8 mouse cellular contexts compared by ENCODE assay signal in genomic region chr2:170116704-170117281, GRCm38 (mm10). TPM values are rescaled to one million over a fixed set of nuclear protein-coding genes. Genes with fewer than 3 reads are reported as not detected.
A peak's percentile ranks its signal among the peaks of the same experiment; 100 is the strongest.
DNase-seq lines count a peak whose midpoint lies in the region; ATAC-seq lines count a peak whose summit lies in the region.

No protein-coding gene starts in this region.

- intact Hi-C loops in left cerebral cortex, postnatal 10 days (cut with DNase I) = loop anchor here (5.0 to 10.0 kb wide), 5 partner anchors 168 to 391 kb away; no protein-coding TSS in a partner anchor

- no peak overlapping the region for H3K4me3 ChIP-seq in forebrain, embryonic 11.5 days (ENCODE audit: low read depth, low read length)

- peak; percentile 53 to 79 for DNase-seq in heart, adult 9 months (ENCODE audit: low spot score in 2 of 2)
- DNase-seq in heart, adult 11 months = no peak
- DNase-seq in brain, embryonic 18.5 days (ENCODE audit: low read depth, low spot score) = peak; percentile 60
- DNase-seq in forebrain, embryonic 11.5 days (ENCODE audit: low spot score) = peak; percentile 78
- peak; percentile 90 for DNase-seq in induced T-regulatory cell, adult 2 months (ENCODE audit: low read depth)
- peak; percentile 62 to 83 for DNase-seq in left cerebral cortex, postnatal 10 days (ENCODE audit: extremely low spot score in 1 of 2, low spot score in 2 of 2)
- peak; percentile 74 for DNase-seq in mesoderm, embryonic 11.5 days (ENCODE audit: low read depth, low spot score)
- DNase-seq in spleen, adult 12 weeks (ENCODE audit: low spot score) = peak; percentile 53

- no peaks in the 10 kb centered on the region for H3K9me3 ChIP-seq in forebrain, embryonic 11.5 days (ENCODE audit: control insufficient read depth, low read length)

- no peak overlapping the region for H3K9ac ChIP-seq in forebrain, embryonic 11.5 days (ENCODE audit: low read length)

- H3K4me2 ChIP-seq in forebrain, embryonic 11.5 days (ENCODE audit: low read depth, low read length, severe bottlenecking) = no peak overlapping the region

- H3K4me1 ChIP-seq in forebrain, embryonic 11.5 days (replicated peaks; ENCODE audit: control insufficient read depth, insufficient read depth, low read length) = no peaks in the 10 kb centered on the region; the same call in 1 of the 2 replicates

- no peak overlapping the region for H3K27ac ChIP-seq in forebrain, embryonic 11.5 days (ENCODE audit: low read depth, low read length)

- 55% methylated on average over 4 of the region's 4 CpGs for WGBS in forebrain, embryonic 11.5 days

- no peak for ATAC-seq in forebrain, embryonic 11.5 days (replicated peaks; ENCODE audit: low FRiP score)

- H3K36me3 ChIP-seq in forebrain, embryonic 11.5 days (ENCODE audit: control insufficient read depth, insufficient read depth, low read length) = peaks cover 26% of the 10 kb centered on the region

- no peaks in the 10 kb centered on the region for H3K27me3 ChIP-seq in forebrain, embryonic 11.5 days (ENCODE audit: control insufficient read depth, insufficient read depth, low read length)

RNA-seq across cellular contexts. Expression of gene Zfp217, which starts 31.1 kb away (rescaled TPM):
- 3.8 and 3.9 TPM in 2 replicates for polyA plus RNA-seq in forebrain, embryonic 11.5 days (2014; fragmentation: Nextera tagmentation; extraction: Ambion mirVana)
- total RNA-seq in left cerebral cortex, postnatal 10 days (2021) = 1 to 10 TPM; 4.1 TPM
